Mouse (Mus musculus) embryo, embryonic 10.5 days (tissue): ENCODE measurements around the gene Ntn4.
"Not testable (repeated sequence)": the region's sequence is repeated elsewhere in the genome, so short reads cannot be mapped to it uniquely, and the experiment has no call there.

Experiments used
- DNase-seq: peaks from one replicate; pipeline ENCODE4 v3.0.0-alpha.2; 2015; ENCODE audit warnings: low spot score

Ntn4 gene

GRCm38 (mm10) chr10:93683896-93684295 lies 43.4 kb downstream of the Ntn4 start:
- DNase-seq, result no peak

- not testable (repeated sequence) for DNase-seq
Observed at GRCm38 (mm10) chr10:93685416-93685815, 44.9 kb downstream of the Ntn4 start.

GRCm38 (mm10) chr10:93686579-93686978 lies 46.1 kb downstream of the Ntn4 start:
- no peak for DNase-seq

GRCm38 (mm10) chr10:93687781-93688180 lies 47.3 kb downstream of the Ntn4 start:
- no peak for DNase-seq

GRCm38 (mm10) chr10:93688306-93689171 lies 48.1 kb downstream of the Ntn4 start:
- DNase-seq, result no peak

GRCm38 (mm10) chr10:93691344-93691743 lies 50.9 kb downstream of the Ntn4 start:
- no peak for DNase-seq

- DNase-seq, result no peak
Observed at GRCm38 (mm10) chr10:93695043-93695791, 54.7 kb downstream of the Ntn4 start.

- DNase-seq, result no peak
Observed at GRCm38 (mm10) chr10:93696001-93696400, 55.5 kb downstream of the Ntn4 start.

- DNase-seq, result no peak
Observed at GRCm38 (mm10) chr10:93697866-93698483, 57.5 kb downstream of the Ntn4 start.

- DNase-seq, result no peak
Observed at GRCm38 (mm10) chr10:93699689-93700478, 59.4 kb downstream of the Ntn4 start.

GRCm38 (mm10) chr10:93700589-93701363 lies 60.3 kb downstream of the Ntn4 start:
- DNase-seq, result no peak

- no peak for DNase-seq
Observed at GRCm38 (mm10) chr10:93703946-93704345, 63.5 kb downstream of the Ntn4 start.

- DNase-seq, result no peak
Observed at GRCm38 (mm10) chr10:93707149-93708075, 66.9 kb downstream of the Ntn4 start.

GRCm38 (mm10) chr10:93708076-93708473 lies 67.6 kb downstream of the Ntn4 start:
- no peak for DNase-seq

GRCm38 (mm10) chr10:93708515-93708914 lies 68.0 kb downstream of the Ntn4 start:
- no peak for DNase-seq

GRCm38 (mm10) chr10:93709536-93709935 lies 69.1 kb downstream of the Ntn4 start:
- DNase-seq, result no peak

- no peak for DNase-seq
Observed at GRCm38 (mm10) chr10:93721625-93722337, 81.3 kb downstream of the Ntn4 start.

- DNase-seq, result peak; percentile 65
Observed at GRCm38 (mm10) chr10:93723942-93724542, 83.6 kb downstream of the Ntn4 start.

- DNase-seq, result no peak
Observed at GRCm38 (mm10) chr10:93728131-93728530, 87.7 kb downstream of the Ntn4 start.
